Mouse (Mus musculus): Measurements from ENCODE around the gene Myh9.
A peak's percentile ranks its signal among the peaks of the same experiment; 100 is the strongest.

Gene Myh9

DNA sequence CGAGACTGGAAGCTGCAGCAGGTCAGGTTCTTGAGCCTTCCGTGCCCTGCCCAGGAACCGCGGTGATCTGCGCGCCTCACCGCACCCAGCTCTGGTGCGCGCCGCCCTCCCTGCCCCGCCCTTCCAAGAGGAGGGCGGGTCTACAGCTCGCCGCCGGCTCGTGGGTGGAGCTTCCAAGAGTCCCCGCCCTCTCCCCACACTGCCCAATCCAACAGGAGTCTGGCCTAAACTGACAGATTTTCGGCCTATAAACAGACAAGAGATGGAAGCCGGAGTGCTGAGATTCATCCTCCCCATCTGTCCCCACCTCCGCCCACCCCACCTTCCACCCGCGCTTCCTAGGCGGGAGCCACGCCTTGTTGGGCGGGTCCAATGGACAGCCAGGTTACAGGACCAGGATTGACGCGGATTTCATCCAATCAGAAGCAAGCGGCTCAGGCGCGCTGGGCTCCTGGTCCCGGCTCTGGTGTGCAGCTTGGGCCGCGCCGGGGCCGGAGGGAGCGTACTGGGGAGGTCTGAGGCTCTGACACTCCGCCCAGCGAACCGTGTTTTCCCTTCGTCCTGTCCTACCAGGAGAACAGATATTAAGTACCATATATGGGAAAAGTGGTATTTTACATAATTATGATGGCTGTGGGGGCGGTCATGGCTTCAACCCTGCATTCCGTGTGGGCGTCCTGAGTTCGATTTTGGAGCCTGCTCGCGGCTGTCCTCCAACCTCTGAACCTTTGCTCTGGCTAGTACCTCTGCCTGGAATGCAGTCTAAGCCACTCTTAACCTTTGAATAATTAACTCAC, at the start of gene Myh9:
Myh9 (minus strand) TSS at position 129 of the 797 bp plus-strand sequence.
- peak; percentile 100 for DNase-seq (ENCODE audit: low spot score)

DNA sequence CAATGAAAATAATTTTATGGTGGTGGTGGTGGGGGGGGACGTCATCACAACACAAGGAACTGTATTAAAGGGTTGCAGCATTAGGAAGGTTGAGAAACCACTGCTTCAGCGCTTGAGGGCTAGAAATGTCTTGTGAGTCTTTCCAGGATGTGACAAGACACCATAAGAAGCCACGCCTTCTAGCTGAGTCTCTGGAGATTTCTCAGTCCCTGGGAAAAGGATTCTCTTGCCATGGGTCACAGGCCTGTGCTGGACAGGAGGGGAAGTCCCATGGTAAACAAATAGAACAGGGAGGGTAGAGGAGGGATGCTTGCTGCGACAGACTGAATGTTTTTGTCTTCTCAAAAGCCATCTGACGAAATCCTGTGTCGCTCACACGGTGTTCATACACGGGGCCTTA, 49.8 kb upstream of the Myh9 start:
- peak; percentile 52 for DNase-seq (ENCODE audit: low spot score)

DNA sequence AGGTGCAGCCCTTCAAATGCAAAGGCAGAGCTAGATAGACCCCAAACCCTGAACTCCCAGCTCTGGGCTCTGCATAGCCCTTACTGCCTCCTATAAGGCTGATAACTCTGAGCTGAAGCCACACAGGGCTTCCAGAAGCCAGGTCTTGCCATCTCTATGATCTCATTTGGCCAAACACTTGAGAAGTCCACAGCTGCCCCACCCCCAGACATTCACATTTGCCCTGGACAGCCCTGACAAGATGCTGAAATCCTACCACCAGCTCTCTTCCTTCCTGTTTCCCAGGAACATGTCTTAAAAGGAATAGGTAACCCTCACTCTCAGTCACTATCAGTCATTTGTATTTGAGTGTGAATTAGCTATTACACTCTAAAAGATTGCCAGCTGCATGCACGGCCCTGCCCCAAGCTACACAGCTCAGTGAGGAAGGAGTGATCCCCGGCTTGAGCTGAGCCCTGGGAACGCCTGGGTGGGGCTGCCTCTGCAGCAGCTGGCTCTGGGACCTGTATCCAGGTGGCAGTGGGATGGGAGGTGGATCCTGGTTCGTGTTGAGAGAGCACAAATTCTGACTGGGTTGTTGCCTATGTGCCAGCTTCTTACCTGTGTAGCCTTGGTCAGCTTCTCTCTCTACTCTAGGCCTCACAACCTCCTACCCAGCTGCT, 47.9 kb upstream of the Myh9 start:
- DNase-seq (ENCODE audit: low spot score), result peak; percentile 30

DNA sequence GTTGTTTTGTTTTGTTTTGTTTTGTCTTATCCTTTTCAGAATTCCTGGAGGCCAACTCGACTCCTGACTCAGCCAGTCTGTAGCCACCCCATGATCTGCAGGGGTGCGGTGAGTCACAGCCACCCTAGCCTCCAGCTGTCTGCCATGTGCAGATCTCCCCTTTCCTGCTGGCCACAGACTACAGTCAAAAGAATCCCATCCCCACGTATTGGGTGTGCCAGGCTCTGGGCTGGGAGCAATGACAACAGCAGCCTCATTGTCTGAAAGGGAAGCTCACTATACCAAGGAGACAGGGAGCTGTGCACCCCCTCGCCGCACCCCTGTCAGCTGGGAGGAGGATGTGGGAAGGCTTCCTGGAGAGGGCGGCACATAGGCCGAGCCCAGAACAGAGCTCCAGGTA, 46.3 kb upstream of the Myh9 start:
- no peak for DNase-seq (ENCODE audit: low spot score)

DNA sequence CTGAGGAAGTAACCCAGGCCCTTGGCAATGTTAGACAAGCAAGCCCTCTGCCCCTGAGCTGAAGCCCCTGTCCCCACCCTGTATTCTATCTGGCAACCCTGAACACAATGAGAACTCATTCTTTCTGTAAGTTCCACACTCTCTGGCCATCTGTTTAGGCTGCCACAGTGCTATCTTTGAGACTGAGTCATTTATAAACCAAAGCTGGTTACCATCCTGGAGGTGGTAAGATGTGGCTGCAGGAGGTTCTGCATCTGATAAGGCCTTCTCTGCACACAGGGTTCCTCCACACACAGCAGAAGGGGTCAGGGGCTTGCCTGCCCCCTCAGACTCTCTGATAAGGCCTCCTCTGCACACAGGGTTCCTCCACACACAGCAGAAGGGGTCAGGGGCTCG, 45.1 kb upstream of the Myh9 start:
- peak; percentile 32 for DNase-seq (ENCODE audit: low spot score)

DNA sequence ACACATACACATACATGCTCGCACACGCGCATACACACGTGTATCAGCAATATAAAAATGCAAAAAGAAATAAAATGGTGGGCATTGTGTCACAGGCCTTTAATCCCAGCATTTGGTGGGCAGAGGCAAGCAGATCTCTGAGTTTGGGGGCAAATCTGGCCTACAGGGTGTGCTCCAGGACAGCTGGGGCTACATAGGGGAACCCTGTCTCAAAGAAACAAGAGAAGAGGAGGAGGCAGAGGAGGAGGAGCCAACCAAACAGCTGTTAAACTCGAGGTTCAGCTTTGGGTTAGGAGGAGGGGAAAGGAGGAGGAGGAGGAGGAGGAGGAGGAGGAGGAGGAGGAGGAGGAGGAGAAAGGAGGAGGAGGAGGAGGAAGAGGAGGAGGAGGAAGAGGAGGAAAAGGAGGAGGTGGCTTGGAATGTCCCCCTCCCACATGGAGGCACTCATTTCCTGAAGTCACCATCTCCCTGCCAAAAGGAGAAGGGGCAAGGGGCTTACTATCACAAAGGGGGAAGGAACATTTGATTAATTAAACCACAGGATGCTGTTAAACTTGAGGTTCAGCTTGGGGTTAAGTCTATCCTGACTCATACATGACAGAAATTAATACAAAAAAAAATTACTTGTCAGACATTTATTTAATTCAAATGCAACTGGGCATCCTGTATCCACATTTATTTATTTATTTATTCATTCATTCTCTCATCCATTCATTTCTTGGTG, 44.6 kb upstream of the Myh9 start:
- no peak for DNase-seq (ENCODE audit: low spot score)

DNA sequence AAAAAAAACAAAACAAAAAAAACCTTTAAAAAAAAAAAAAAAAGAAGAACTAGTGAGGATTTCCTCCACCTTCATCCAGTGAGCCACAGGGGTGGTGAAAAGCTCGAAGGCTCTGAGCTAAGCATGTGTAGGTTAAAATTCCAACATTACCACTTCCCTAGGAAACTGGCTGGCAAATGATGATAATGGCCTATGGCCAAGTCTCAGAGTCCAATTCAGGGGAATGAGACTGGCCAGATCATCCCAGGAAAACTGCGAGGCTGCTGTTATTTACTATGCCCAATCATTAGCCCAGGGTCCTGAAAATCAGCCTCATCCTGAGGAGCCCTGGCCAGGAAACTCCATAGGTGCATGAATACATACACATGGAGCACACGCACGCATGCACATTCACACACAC, 44.0 kb upstream of the Myh9 start:
- peak; percentile 60 for DNase-seq (ENCODE audit: low spot score)

DNA sequence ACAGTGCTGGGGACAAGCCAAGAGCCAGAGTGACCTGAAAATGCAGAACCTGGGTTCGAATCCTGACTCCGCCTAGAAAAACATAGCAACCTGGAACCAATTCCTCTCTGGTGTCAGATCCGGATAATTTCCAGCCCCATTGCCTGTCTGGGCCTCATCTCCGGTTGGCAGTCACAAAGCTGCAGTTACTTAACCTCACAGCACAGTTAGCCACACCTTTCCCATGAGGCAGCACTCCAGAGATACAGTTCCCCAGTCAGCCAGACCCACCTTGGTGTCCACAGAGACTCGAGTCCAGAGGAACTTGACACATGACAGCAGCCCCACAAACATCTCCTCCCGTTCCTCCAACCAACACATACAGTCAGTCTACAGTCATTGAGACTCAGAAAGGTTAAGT, 43.2 kb upstream of the Myh9 start:
- no peak for DNase-seq (ENCODE audit: low spot score)

DNA sequence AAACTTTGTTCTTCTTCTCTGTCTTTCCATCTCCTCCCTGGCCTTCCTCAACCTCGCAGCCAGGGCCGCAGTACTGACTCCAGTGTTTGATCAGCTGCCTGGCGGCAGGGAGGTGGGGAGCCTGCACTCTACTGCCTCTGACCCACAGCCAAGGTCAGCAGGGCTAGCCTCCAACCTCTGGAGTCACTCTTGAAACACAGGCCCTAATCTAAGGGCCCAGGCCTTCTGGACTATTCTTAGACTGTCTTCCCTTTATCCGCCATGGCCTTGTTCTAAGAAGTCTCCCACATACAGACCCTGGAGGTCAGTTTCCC, 41.7 kb upstream of the Myh9 start:
- no peak for DNase-seq (ENCODE audit: low spot score)

DNA sequence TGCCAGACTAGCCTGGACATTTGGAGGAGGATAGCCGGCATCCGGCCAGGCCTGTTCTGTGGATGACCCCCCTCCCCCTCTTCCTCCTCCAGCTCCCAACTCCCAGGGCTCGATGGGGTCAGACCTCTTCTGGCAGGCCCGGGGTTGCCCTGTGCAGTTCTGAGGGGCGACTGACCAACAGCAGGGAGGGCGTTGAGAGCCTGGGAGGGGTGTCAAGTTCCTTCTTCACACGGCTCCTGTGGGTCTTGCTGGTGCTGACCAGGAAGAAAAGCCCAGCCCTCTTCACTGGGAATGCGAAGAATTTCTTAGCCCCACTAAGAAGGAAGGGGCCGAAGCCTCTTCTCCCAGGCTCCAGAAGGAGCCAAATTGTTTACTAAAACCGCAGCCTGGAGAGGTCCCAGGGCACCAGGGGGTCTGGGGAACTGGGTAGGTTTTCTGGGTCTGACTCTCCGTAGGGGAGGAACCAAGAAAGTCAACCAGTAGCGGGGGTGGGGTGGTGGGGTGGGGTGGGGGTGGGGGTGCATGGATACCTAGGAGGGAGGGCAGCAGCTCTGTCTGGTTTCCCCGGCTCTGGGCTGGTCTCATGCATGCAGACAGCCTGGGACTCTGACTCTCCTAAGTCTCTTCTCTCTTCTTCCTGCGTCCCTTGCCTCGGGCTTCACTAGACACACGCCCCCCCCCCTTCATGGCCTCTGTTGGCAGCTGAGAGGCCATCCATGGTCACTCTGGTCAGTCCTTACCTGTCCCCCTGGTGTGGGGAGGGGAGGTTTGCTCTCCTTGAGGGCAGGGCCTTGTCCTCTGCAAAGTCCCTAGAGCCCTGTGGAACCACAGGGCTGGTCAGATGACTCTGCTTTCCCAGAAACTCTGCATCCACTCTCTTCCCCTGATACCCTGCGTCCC, 41.1 kb upstream of the Myh9 start:
- DNase-seq (ENCODE audit: low spot score), result peak; percentile 40

DNA sequence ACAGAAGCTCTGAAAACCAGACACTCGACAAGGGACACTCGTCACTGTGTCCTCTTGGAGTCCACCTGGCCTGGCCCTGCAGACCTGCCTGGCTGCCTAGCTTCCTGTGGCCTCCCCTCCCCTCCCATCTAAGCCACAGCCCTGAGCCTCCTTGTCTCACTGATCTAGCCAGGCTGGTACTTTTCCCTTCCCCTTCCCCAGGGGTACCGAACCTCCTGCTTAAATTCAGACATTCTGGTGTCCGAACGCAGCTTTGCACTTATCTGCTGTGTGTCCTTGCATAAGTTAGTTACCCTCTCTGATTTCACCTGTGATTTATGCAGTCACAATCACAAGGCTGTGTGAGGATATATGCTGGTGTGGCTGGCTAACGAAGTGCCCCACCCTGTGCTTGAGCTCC, 40.3 kb upstream of the Myh9 start:
- no peak for DNase-seq (ENCODE audit: low spot score)

DNA sequence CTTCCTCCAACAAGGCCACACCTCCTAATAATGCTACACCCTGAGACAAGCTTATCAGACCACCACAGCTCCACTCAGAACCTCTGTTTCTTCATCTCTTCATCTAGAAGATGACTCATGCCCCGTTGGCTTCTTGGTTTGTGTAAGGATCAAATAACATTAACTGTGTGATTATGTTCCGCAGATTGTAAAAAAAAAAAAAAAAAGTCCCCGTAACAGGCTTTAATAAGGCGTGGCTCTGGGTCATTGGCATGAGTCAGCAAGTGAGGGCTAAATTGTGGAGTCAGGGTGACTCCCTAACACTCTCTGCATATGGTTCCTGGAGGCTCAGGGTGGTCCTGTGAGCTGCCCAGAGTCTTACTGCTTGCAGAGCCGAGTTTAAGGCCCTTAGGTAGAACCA, 39.7 kb upstream of the Myh9 start:
- peak; percentile 81 for DNase-seq (ENCODE audit: low spot score)

DNA sequence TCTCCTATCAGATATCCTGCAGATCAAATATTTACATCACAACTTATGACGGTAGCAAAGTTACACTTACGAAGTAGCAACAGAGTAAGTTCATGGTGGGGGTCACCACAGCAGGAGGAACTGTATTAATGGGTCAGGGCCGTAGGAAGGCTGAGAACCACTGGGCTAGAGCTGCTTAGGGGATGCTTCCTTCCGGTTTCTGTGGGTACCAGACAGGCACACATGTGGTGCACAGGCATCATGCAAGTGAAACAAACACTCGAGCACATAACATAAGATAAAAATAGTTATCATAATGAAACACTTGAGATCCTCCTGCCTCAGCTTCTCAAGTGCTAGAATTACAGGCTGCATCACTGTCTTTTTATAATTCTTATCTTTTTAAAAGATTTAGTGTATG, 38.8 kb upstream of the Myh9 start:
- no peak for DNase-seq (ENCODE audit: low spot score)

DNA sequence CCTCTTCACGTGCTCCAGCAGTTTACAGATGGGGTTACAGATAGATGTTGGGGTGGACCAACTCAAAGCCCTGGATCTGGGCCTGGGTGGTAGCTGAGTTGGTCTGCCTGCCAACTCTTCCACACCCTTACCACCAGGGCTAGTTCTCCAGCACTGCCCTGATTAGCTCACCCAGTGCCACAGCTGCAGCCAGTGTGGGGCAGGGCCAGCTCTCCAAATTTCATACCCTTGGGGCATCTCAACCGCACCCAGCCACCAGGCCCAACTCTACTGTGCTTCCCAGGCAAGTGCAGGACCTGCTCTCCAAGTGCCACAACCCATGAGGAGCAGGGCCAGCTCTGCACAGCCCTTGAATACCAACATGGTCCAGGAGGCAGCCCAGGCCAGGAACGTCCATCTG, 37.8 kb upstream of the Myh9 start:
- no peak for DNase-seq (ENCODE audit: low spot score)

DNA sequence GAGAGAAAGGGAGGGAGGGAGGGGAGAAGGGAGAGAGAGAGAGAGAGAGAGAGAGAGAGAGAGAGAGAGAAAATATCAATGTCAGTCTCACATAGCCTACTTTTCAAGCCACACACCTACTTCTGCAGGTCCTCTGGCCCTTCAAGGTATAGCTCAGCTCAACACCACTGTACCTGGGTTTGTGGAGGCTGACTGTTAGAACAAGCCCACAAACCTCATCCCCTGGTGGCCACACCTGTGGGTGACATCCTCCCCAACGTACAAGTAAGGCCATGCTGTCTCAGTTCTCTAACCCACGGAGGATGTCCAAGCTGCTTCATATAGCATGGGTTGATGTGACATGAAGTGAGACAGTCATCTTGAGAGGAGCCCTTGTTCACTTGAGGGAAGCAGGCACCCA, 35.2 kb upstream of the Myh9 start:
- DNase-seq (ENCODE audit: low spot score), result no peak

DNA sequence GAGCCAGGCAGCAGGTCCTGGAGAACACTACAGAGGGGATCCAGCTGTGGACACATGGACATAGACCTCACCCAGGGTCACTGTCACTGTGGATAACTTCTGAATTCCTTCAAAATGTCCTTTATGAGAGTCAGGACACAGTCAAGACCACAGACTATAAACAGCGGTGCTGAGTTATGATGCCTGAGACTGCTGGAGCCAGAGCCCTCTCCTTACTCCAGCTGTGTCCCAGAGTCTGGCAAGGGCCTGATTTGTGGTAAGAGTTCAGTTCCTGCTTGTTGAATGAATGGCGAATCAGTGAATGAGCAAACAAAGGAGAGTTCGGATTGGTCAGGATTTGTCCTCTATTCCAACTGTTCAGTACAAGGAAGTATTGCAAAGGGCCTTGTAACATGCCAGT, 34.7 kb upstream of the Myh9 start:
- DNase-seq (ENCODE audit: low spot score), result no peak

DNA sequence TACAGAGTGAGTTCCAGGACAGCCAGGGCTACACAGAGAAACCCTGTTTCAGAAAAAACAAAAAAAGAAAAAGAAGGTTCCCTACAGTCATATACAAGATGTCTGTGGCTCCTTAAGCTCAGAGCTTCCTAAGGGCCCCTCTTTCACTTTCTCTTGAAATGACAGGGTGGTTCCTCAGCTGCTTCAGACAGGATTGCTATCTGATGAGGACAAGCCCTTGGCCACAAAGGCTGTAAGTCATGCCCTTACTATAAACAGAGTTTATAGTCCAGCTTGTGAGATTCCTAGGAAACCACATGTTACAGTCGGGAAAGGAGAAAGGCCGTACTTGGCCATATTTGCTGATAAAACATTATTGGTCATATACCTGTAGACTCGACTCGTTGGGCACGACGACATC, 34.0 kb upstream of the Myh9 start:
- no peak for DNase-seq (ENCODE audit: low spot score)

DNA sequence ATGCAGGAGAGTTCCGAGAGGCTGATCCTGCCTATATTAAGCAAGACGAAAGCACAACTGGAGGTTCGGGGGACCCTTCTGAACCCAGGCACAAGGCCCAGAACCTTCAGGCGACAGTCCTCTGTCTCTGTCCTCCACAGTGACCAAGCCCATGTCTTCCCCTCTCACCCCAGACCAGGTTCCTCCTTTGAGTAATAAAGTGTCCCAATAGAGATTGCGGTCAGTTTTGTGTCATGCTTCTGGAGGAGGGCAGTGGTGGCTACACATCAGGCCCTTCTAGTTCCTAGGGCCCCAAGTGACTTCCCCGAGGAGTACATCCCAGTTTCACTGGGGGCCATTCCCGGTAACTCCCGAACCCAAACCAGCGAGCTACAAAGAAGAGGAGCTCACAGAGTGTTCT, 32.8 kb upstream of the Myh9 start:
- no peak for DNase-seq (ENCODE audit: low spot score)

DNA sequence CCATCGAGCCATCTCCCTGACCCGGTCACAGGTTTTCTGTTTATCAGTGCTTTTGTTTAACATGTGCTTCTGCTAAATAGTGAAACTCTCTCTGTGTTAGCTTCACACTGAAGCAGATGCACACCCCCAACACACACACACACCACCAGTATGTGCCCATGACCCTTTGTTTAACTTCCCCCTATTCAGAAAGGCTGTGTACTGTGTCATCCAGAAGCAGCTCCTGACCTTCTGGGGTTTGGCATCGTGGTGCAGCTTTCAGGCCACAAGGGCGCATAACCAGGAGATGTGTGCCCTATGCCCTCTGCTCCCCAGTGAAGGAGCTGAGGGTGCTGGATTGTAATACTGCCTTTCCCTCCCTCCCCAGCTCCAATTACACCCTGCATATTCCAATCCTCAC, 32.3 kb upstream of the Myh9 start:
- peak; percentile 20 for DNase-seq (ENCODE audit: low spot score)

DNA sequence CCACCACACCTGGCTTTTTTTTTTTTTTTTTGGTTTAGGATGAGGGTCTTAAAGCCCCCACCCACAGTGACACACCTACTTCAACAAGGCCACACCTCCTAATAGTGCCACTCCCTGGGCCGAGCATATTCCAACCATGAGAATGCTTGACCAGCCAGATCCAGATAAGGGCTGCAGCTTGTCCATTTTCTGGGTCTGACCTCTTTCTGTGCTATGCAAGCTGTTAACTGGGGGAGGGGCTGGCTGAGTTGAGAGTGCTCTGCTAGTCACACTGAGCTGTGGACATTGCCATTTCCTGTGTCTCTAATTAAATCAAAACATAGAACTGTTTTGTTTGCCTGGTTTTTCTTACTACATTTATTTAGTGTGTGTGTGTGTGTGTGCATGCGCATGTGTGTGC, 31.6 kb upstream of the Myh9 start:
- peak; percentile 82 for DNase-seq (ENCODE audit: low spot score)

DNA sequence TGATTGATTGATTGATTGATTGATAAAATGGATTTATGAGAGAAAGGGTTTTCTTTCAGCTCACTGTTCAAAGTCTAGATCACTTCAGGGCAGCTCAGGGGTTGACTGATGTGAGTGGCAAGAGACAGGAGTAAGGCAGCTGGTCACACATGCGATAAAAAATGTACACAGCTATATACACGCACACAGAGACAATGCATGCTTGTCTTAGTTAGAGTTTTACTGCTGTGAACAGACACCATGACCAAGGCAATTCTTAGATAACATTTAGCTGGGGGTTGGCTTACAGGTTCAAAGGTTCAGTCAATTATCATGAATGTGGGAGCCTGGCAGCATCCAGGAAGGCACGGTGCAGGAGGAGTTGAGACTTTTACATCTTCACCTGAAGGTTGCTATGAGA, 31.0 kb upstream of the Myh9 start:
- no peak for DNase-seq (ENCODE audit: low spot score)

DNA sequence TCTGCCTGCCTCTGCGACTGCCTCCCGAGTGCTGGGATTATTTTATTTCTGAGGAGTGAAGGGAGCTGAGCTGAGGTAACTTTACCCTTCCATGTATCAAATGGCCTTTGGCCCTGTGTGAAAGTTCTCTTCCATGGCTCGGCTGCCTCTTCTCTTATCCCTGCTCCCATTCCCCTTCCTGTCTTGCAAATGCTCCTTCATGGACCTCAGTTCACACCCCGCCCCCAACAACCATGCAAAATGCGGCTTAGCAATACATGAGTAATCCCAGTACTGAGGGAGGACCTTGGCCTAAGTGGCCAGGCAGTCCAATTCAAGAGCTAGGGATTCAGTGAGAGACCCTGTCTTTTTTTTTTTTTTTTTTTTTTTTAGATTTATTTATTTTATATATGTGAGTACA, 26.4 kb upstream of the Myh9 start:
- DNase-seq (ENCODE audit: low spot score), result no peak
